Mouse (Mus musculus) layer of hippocampus, adult 2 months (tissue): ENCODE measurements around the gene Cep95. TPM values are rescaled to one million over a fixed set of nuclear protein-coding genes. Genes with fewer than 3 reads are reported as not detected.
"Not testable (repeated sequence)": the region's sequence is repeated elsewhere in the genome, so short reads cannot be mapped to it uniquely, and the experiment has no call there.

ENCODE experiments used
- DNase-seq, 2 experiments: peaks; one replicate each; pipeline ENCODE4 v3.0.0; 2022; ENCODE audit warnings: low spot score in 2 of 2
- H3K27ac ChIP-seq: fragments of 200-600 bp; 2 replicates; pipeline ENCODE4 v1.8.1; 2022
- H3K4me3 ChIP-seq: fragments of 200-600 bp; 2 replicates; pipeline ENCODE4 v1.8.1; 2022; ENCODE audit warnings: mild to moderate bottlenecking
- CTCF ChIP-seq: fragments of 200-600 bp; conservative IDR thresholded peaks from 2 replicates; pipeline ENCODE4 v1.8.1; 2022; ENCODE audit warnings: antibody characterized with exemption, mild to moderate bottlenecking, moderate library complexity
- total RNA-seq, 2 experiments: library from RNA; stranded (reverse); gene quantifications; 2 replicates each; pipeline ENCODE4 v1.2.3; 2021

Cep95 gene
- total RNA-seq, 2 experiments from 2014 or later, result 13.6 to 18.8 TPM

- H3K4me3 ChIP-seq, result no peak overlapping the region
- no peak overlapping the region for H3K27ac ChIP-seq
- no peak for DNase-seq
- no peak for TF ChIP-seq CTCF
Observed at GRCm38 (mm10) chr11:106795679-106796078, 6.6 kb downstream of the Cep95 start.

DNA sequence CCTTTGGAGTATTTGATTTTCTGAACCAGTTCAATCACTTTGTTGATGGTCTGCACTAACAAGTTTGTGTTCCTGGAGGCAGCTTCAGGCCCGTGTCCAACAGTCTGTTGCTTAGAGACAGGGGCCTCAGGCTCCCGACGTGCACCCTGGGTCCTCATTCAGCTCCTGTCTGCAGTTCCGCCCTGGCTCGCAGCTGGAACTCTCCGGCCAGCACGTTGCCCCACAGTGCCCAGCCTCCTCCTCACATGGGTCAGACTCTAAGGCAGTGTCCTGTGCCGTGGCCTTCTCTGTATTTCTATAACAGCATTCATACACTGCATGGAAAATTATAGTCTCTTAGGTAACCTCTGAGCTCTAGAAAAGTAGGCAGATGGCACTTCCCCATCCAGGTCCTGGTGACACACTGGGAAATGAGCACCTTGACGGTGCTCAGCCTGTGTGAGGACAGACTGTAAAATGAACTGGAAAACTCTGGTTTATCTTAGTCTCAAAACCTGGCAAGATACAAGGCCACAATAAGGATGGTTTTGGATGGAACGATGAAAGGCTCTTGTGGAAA is 13.1 kb downstream of the Cep95 start:
- H3K27ac ChIP-seq, result peak overlapping the region; percentile 43; the same call in 1 of the 2 replicates
- H3K4me3 ChIP-seq, result no peak overlapping the region
- no peak for TF ChIP-seq CTCF
- DNase-seq, result no peak

DNA sequence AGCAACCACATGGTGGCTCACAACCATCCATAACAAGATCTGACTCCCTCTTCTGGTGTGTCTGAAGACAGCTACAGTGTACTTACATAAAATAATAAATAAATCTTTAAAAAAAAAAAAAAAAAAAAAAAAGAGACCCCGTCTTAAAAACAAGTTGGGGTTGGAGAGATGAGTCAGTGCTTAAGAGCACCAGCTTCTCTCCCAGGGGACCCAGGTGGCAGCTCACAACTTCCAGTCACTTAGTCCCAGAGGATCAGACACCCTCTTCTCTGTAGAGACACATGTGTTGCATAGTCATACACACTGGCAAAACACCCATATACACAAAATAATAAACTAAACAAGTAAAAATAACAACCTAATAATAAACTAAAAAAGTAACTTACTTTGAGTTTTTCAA is 18.4 kb downstream of the Cep95 start:
- not testable (repeated sequence) for H3K27ac ChIP-seq, DNase-seq, H3K4me3 ChIP-seq

- no peak for DNase-seq
- Histone ChIP-seq H3K27ac (no peak overlapping the region), H3K4me3 (no peak overlapping the region)
- TF ChIP-seq CTCF, result no peak
Observed at GRCm38 (mm10) chr11:106812410-106813136, 23.5 kb downstream of the Cep95 start.

DNA sequence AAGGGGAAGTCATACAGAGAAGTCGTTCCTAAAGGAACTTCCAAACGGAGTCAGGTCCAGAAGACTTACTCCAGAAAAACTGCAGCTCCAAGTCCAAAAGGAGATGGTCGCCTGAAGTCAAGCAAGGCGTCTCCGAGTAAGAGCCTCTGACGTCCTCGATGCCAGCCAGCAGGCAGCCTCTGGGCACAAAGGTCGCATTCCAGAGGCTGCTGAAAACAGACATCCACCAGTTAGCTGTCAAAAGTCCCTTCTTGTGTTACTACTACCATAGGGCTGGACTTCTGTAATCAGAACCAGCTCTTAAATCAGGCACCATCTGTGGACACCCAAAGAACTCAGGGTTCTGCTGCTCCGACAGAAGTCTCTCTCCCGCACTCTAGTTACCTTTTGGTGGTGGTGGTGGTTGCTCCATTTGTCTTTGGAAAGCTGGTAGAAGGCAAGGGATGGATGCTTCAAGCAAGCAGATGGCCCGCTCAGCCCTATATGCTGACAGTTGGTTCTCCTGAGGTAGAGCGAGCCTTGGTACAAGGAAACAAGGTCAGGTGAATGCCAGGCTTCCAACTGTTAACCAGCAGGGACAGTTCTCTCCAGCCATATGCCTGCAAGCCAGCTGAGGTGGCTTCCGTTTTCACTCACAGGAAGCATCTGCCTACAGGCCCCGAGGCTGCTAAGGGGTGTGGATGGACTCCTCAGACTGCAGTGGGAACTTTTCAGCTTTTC is 25.7 kb downstream of the Cep95 start:
- Histone ChIP-seq H3K4me3 (no peak overlapping the region), H3K27ac (peak overlapping the region; percentile 62; the same call in 1 of the 2 replicates)
- no peak for TF ChIP-seq CTCF
- DNase-seq, result no peak

- no peak for TF ChIP-seq CTCF
- DNase-seq, result no peak
- Histone ChIP-seq H3K4me3 (no peak overlapping the region), H3K27ac (peak overlapping the region; percentile 62)
Observed at GRCm38 (mm10) chr11:106815331-106815730, 26.3 kb downstream of the Cep95 start.

GRCm38 (mm10) chr11:106815761-106816160 is 26.7 kb downstream of the Cep95 start:
- DNase-seq, result no peak
- Histone ChIP-seq H3K27ac (peak overlapping the region; percentile 62), H3K4me3 (no peak overlapping the region)
- TF ChIP-seq CTCF, result no peak

DNA sequence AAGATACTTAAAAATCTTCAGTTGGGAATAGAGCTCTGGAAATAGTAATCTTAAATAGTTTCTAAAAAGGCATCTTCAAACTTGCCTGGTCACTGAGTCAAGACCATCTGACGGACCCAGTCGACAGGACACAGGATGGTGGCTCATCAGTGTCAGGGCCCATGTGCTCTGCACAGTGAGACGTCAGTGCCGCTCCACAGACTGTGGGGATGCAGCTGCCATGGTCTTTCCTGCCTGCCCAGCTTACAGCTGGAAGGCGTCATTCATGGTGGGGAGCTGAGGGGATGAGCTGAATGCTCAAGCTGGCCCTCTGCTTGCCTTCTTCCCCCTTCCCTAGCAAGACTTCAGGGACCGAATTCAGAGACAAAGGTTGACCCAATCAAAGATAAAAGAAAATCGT is 27.3 kb downstream of the Cep95 start:
- Histone ChIP-seq H3K4me3 (no peak overlapping the region), H3K27ac (peak overlapping the region; percentile 24; the same call in 1 of the 2 replicates)
- DNase-seq, result no peak
- TF ChIP-seq CTCF, result no peak

DNA sequence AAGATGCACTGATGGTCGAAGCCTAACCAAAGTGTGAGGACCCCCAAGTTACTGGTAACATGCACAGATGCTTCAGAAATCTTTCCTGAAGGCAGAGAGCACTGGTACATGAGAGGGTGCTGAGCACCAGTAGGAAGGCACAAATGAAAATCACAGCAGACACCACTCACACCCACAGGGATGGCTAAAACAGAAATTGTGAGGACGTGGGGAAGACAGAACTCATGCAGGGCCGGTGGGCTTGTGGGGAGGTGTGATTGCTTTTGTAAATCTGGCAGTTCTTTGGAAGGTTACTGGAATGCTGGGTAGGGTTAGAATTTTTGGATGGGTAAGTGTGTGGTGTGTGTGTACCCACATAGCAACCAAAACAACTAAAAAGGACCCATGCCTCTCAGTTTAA is 28.1 kb downstream of the Cep95 start:
- no peak for DNase-seq
- no peak for TF ChIP-seq CTCF
- Histone ChIP-seq H3K4me3 (no peak overlapping the region), H3K27ac (peak overlapping the region; percentile 78; the same call in 1 of the 2 replicates)

GRCm38 (mm10) chr11:106817808-106818207 is 28.8 kb downstream of the Cep95 start:
- Histone ChIP-seq H3K27ac (peak overlapping the region; percentile 78), H3K4me3 (no peak overlapping the region)
- no peak for DNase-seq
- TF ChIP-seq CTCF, result no peak

GRCm38 (mm10) chr11:106818341-106818740 is 29.3 kb downstream of the Cep95 start:
- no peak for TF ChIP-seq CTCF
- no peak overlapping the region for H3K4me3 ChIP-seq
- peak overlapping the region; percentile 78 for H3K27ac ChIP-seq
- peak in 1 of 2 experiments; percentile 30 for DNase-seq

DNA sequence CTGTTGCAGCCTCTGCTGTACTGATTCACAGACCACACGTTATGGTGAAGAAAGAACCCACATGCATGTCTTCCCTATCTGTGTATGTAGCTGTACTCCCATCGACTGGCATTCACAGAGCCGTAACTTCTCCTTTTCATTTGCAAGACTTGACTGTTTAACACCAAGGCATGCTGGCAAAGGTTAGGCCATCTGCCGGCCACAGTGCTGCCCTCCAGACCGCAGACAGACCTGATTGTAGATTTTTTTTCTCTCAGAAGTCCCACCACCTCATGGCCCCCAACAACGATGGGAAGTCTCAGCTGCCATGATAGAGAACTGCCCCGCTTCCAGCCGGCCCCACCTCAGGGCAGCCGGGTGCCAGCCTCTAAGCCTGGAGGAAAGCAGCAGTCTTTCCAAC is 30.5 kb downstream of the Cep95 start:
- TF ChIP-seq CTCF, result no peak
- DNase-seq, result no peak
- H3K27ac ChIP-seq, result peak overlapping the region; percentile 78
- H3K4me3 ChIP-seq, result no peak overlapping the region

GRCm38 (mm10) chr11:106820252-106820651 is 31.2 kb downstream of the Cep95 start:
- no peak for TF ChIP-seq CTCF
- no peak overlapping the region for H3K4me3 ChIP-seq
- H3K27ac ChIP-seq, result peak overlapping the region; percentile 78
- DNase-seq, result no peak
